Mouse (Mus musculus) brain, embryonic 14.5 days (tissue): ENCODE data around the gene Fkbp10.

Source experiments
- CTCF ChIP-seq: fragments of 200-500 bp; IDR thresholded peaks from 2 replicates; pipeline ENCODE4 v1.5.1; 2012; ENCODE audit warnings: inconsistent platforms, mild to moderate bottlenecking, moderate library complexity, borderline replicate concordance; ENCODE audit not compliant: insufficient read depth, insufficient read length; ENCODE audit errors: extremely low read depth
- POLR2A ChIP-seq: fragments of 200-500 bp; IDR thresholded peaks from 2 replicates; pipeline ENCODE4 v1.6.1; 2012; ENCODE audit warnings: mild to moderate bottlenecking, inconsistent platforms, borderline replicate concordance; ENCODE audit not compliant: poor library complexity, insufficient read depth, insufficient read length, severe bottlenecking; ENCODE audit errors: extremely low read depth

DNA sequence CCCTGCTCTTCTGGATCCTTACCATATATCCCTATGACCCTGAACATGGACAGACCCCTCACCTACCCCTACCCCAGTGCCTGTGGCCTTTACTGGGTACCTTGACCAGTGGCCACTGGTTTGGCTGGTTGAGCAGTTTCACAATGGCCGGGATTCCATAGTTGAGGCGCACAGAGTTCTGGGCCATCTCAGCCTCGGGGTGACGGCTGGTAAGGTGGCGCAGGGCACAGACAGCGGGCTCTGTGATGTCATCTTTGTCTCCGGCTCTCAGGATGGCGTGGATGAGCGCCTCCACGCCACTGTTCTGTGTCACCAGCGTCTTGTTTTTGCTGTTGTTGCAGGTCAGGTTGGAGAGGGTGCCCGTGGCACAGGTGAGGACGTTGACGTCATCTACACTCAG, 37.5 kb upstream of the Fkbp10 start:
- TF ChIP-seq CTCF (no peak), POLR2A (no peak)
